Mouse (Mus musculus) cerebellum, adult 2 months (tissue): ENCODE measurements around the gene Slc25a29.

ENCODE experiments used
- CTCF ChIP-seq: fragments of 200-500 bp; IDR thresholded peaks from 2 replicates; pipeline ENCODE4 v1.5.1; 2011; ENCODE audit warnings: low read depth, mild to moderate bottlenecking, control low read depth, low read length, moderate library complexity, borderline replicate concordance; ENCODE audit not compliant: insufficient read depth
- POLR2A ChIP-seq: fragments of 200-500 bp; IDR thresholded peaks from 2 replicates; pipeline ENCODE4 v1.6.1; 2011; ENCODE audit warnings: low read length, control low read depth, borderline replicate concordance; ENCODE audit not compliant: insufficient read depth

DNA sequence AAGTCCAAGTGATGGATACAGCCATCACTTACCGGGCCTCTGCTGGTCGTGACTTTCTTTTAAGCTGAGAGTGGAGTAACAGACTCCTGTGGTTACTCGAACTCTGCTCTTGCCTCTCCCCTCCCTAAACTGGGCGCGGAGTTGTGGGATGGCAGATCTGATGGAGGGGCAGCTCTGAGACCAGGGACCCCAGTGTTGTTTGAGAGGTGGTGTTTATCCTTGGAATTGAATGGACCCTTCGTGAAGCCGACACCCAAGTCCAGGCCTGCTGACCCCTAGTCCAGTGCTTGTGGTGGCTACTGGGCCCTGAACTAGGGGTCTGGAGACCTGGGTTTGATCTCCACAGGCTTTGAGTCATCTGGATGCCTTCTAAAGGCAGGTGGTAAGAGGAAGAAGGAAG, 1.0 kb upstream of the Slc25a29 start:
- TF ChIP-seq POLR2A = no peak
- no peak for TF ChIP-seq CTCF
